Mouse (Mus musculus) kidney, postnatal 10 days (tissue): ENCODE data around the gene Tead1.

Experiments
- DNase-seq: peaks from one replicate; pipeline ENCODE4 v3.0.0; 2021; ENCODE audit warnings: mixed read lengths

Tead1 gene

GRCm38 (mm10) chr7:112781987-112782386 lies 102.9 kb downstream of the Tead1 start:
- DNase-seq = no peak

GRCm38 (mm10) chr7:112784278-112784677 lies 105.2 kb downstream of the Tead1 start:
- no peak for DNase-seq

GRCm38 (mm10) chr7:112785271-112785670 lies 106.2 kb downstream of the Tead1 start:
- peak; percentile 45 for DNase-seq

GRCm38 (mm10) chr7:112786556-112787225 lies 107.6 kb downstream of the Tead1 start:
- DNase-seq = no peak

GRCm38 (mm10) chr7:112787281-112787680 lies 108.2 kb downstream of the Tead1 start:
- no peak for DNase-seq

GRCm38 (mm10) chr7:112788321-112788751 lies 109.2 kb downstream of the Tead1 start:
- DNase-seq = peak; percentile 61

- DNase-seq = no peak
Observed at GRCm38 (mm10) chr7:112789693-112790092, 110.6 kb downstream of the Tead1 start.

- DNase-seq = no peak
Observed at GRCm38 (mm10) chr7:112790334-112790733, 111.2 kb downstream of the Tead1 start.

- no peak for DNase-seq
Observed at GRCm38 (mm10) chr7:112792679-112793078, 113.6 kb downstream of the Tead1 start.

- no peak for DNase-seq
Observed at GRCm38 (mm10) chr7:112793903-112794302, 114.8 kb downstream of the Tead1 start.

- DNase-seq = no peak
Observed at GRCm38 (mm10) chr7:112794481-112794880, 115.4 kb downstream of the Tead1 start.

GRCm38 (mm10) chr7:112797526-112798321 lies 118.6 kb downstream of the Tead1 start:
- DNase-seq = no peak

GRCm38 (mm10) chr7:112801706-112802105 lies 122.6 kb downstream of the Tead1 start:
- DNase-seq = no peak

GRCm38 (mm10) chr7:112806718-112807400 lies 127.7 kb downstream of the Tead1 start:
- DNase-seq = no peak

- peak; percentile 66 for DNase-seq
Observed at GRCm38 (mm10) chr7:112807401-112807751, 128.3 kb downstream of the Tead1 start.

- no peak for DNase-seq
Observed at GRCm38 (mm10) chr7:112810752-112811151, 131.6 kb downstream of the Tead1 start.

- DNase-seq = no peak
Observed at GRCm38 (mm10) chr7:112812037-112812775, 133.1 kb downstream of the Tead1 start.

- no peak for DNase-seq
Observed at GRCm38 (mm10) chr7:112813163-112813562, 134.0 kb downstream of the Tead1 start.

- no peak for DNase-seq
Observed at GRCm38 (mm10) chr7:112813731-112814306, 134.7 kb downstream of the Tead1 start.

- DNase-seq = no peak
Observed at GRCm38 (mm10) chr7:112816016-112816415, 136.9 kb downstream of the Tead1 start.

GRCm38 (mm10) chr7:112819833-112820232 lies 140.7 kb downstream of the Tead1 start:
- no peak for DNase-seq

- no peak for DNase-seq
Observed at GRCm38 (mm10) chr7:112822879-112823278, 143.8 kb downstream of the Tead1 start.

- peak; percentile 80 for DNase-seq
Observed at GRCm38 (mm10) chr7:112823621-112824020, 144.5 kb downstream of the Tead1 start.
